29 mouse cellular contexts compared by ENCODE assay signal in genomic region chr6:91417291-91417845, GRCm38 (mm10). TPM values are rescaled to one million over a fixed set of nuclear protein-coding genes. Genes with fewer than 3 reads are reported as not detected.
DNase-seq lines count a peak whose midpoint lies in the region; ATAC-seq lines count a peak whose summit lies in the region.
"Had no signal": no experiment of that assay in that cellular context is flagged by ENCODE, and none has a peak within 500 bp of the region (broad histone marks: within the 10 kb centered on the region; RNA-seq: fewer than 3 reads in every experiment).

No protein-coding gene starts in this region.

- ATAC-seq in hindbrain, embryonic 13.5 days (ENCODE audit: low FRiP score): no peak
- ATAC-seq: CD4-positive, CD25-positive, alpha-beta regulatory T cell, adult 4 months; forebrain, embryonic 14.5 days; forebrain, postnatal 0 days; intestine, postnatal 0 days had no signal

- H3K27ac ChIP-seq in heart, embryonic 10.5 days: no peak overlapping the region
- no peak overlapping the region for H3K27ac ChIP-seq in hindbrain, embryonic 13.5 days
- H3K27ac ChIP-seq: embryonic facial prominence, embryonic 12.5 days; embryonic facial prominence, embryonic 15.5 days; heart, adult 2 months; heart, embryonic 13.5 days; hindbrain, embryonic 15.5 days had no signal

- no peak overlapping the region for H3K4me3 ChIP-seq in heart, embryonic 10.5 days
- no peak overlapping the region for H3K4me3 ChIP-seq in hindbrain, embryonic 13.5 days
- H3K4me3 ChIP-seq: embryonic facial prominence, embryonic 12.5 days; embryonic facial prominence, embryonic 15.5 days; heart, adult 2 months; heart, embryonic 13.5 days; hindbrain, embryonic 15.5 days had no signal

- H3K9ac ChIP-seq in hindbrain, embryonic 13.5 days: no peak overlapping the region
- H3K9ac ChIP-seq: embryonic facial prominence, embryonic 12.5 days; embryonic facial prominence, embryonic 15.5 days; forebrain, postnatal 0 days; heart, embryonic 13.5 days; hindbrain, embryonic 15.5 days had no signal

- no peaks in the 10 kb centered on the region for H3K36me3 ChIP-seq in heart, embryonic 10.5 days
- no peaks in the 10 kb centered on the region for H3K36me3 ChIP-seq in hindbrain, embryonic 13.5 days
- H3K36me3 ChIP-seq: embryonic facial prominence, embryonic 12.5 days; embryonic facial prominence, embryonic 15.5 days; heart, embryonic 13.5 days; hindbrain, embryonic 15.5 days had no signal

- no peaks in the 10 kb centered on the region for H3K4me1 ChIP-seq in heart, embryonic 10.5 days
- H3K4me1 ChIP-seq in hindbrain, embryonic 13.5 days (replicated peaks): no peaks in the 10 kb centered on the region
- H3K4me1 ChIP-seq: embryonic facial prominence, embryonic 12.5 days; embryonic facial prominence, embryonic 15.5 days; heart, embryonic 13.5 days; hindbrain, embryonic 15.5 days had no signal

- H3K9me3 ChIP-seq in heart, embryonic 10.5 days: no peaks in the 10 kb centered on the region
- no peaks in the 10 kb centered on the region for H3K9me3 ChIP-seq in hindbrain, embryonic 13.5 days
- H3K9me3 ChIP-seq: embryonic facial prominence, embryonic 12.5 days; embryonic facial prominence, embryonic 15.5 days; heart, embryonic 13.5 days; hindbrain, embryonic 15.5 days had no signal

- peak; percentile 31 for DNase-seq in adrenal gland, adult 2 months
- no peak for DNase-seq in adrenal gland, postnatal 10 days
- peak; percentile 68 for DNase-seq in heart, embryonic 10.5 days (ENCODE audit: low spot score)
- no peak for DNase-seq in heart, adult 8-10 months (ENCODE audit: low spot score)
- DNase-seq in adrenal gland, postnatal 25 days: peak; percentile 17
- DNase-seq: cerebellum, adult 11 months; cerebellum, adult 2 months; cerebellum, adult 9-11 months; cerebellum, postnatal 25 days; forebrain, postnatal 0 days; gastrocnemius, postnatal 25 days; heart, adult 2 months; heart, postnatal 14 days; heart, postnatal 4 days; kidney, adult 2 months had no signal

- peaks cover 72% of the 10 kb centered on the region for H3K27me3 ChIP-seq in heart, embryonic 10.5 days (ENCODE audit: insufficient read depth, poor library complexity, severe bottlenecking)
- H3K27me3 ChIP-seq in hindbrain, embryonic 13.5 days: peaks cover 71% of the 10 kb centered on the region

- 68% methylated on average over 5 of the region's 5 CpGs for WGBS in heart, embryonic 10.5 days
- WGBS in hindbrain, embryonic 13.5 days: 79% methylated on average over 5 of the region's 5 CpGs

- no peak overlapping the region for H3K4me2 ChIP-seq in hindbrain, embryonic 13.5 days
- H3K4me2 ChIP-seq: embryonic facial prominence, embryonic 12.5 days; embryonic facial prominence, embryonic 15.5 days; heart, embryonic 13.5 days; hindbrain, embryonic 15.5 days had no signal

RNA-seq across cellular contexts. Expression of gene Wnt7a, which starts 6.2 kb away (rescaled TPM):
- not detected for total RNA-seq in adrenal gland, adult 2 months (2021)
- polyA plus RNA-seq in adrenal gland, adult 2 months (2012; rRNA removed): not detected in 2 replicates
- not detected for total RNA-seq in adrenal gland, postnatal 10 days (2021)
- 0.39 and 0.70 TPM in 2 replicates for polyA plus RNA-seq in heart, embryonic 10.5 days (2016; fragmentation: Nextera tagmentation; extraction: Ambion mirVana)
- not detected for total RNA-seq in heart, adult 8-10 months (2022)
- not detected in 2 replicates for total RNA-seq in adrenal gland, postnatal 25 days (2021)
- 10.5 and 11.5 TPM in 2 replicates for polyA plus RNA-seq in hindbrain, embryonic 13.5 days (2015; fragmentation: Nextera tagmentation; extraction: Ambion mirVana)
- total RNA-seq: common myeloid progenitor, adult 5-6 weeks; gastrocnemius, adult 8-10 months; gastrocnemius, postnatal 25 days; heart, adult 2 months; MEL had no signal
- polyA plus RNA-seq: C2C12; CD4-positive, CD25-positive, alpha-beta regulatory T cell, adult 4 months; gonadal fat pad, adult 2 months; heart, adult 2 months; intestine, embryonic 14.5 days; intestine, postnatal 0 days had no signal

RNA-seq across cellular contexts. Expression of gene Chchd4, which starts 56.0 kb away (rescaled TPM):
- total RNA-seq in adrenal gland, adult 2 months (2021): 10 to 100 TPM; 16.1 to 17.8 TPM
- 4.2 and 5.1 TPM in 2 replicates for polyA plus RNA-seq in adrenal gland, adult 2 months (2012; rRNA removed)
- 10 to 100 TPM; 15.7 to 16.4 TPM for total RNA-seq in adrenal gland, postnatal 10 days (2021)
- 40.7 and 42.5 TPM in 2 replicates for polyA plus RNA-seq in heart, embryonic 10.5 days (2016; fragmentation: Nextera tagmentation; extraction: Ambion mirVana)
- total RNA-seq in heart, adult 8-10 months (2022): 10 to 100 TPM; 14.5 to 20.5 (median 16.6) TPM
- 16.5 TPM in 2 replicates for total RNA-seq in adrenal gland, postnatal 25 days (2021)
- polyA plus RNA-seq in hindbrain, embryonic 13.5 days (2015; fragmentation: Nextera tagmentation; extraction: Ambion mirVana): 29.9 and 30.4 TPM in 2 replicates

RNA-seq across cellular contexts. Expression of gene Tmem43, which starts 56.1 kb away (rescaled TPM):
- 10 to 100 TPM; 40.0 to 54.5 TPM for total RNA-seq in adrenal gland, adult 2 months (2021)
- polyA plus RNA-seq in adrenal gland, adult 2 months (2012; rRNA removed): 39.5 and 48.4 TPM in 2 replicates
- total RNA-seq in adrenal gland, postnatal 10 days (2021): 10 to 100 TPM; 25.6 to 35.3 TPM
- polyA plus RNA-seq in heart, embryonic 10.5 days (2016; fragmentation: Nextera tagmentation; extraction: Ambion mirVana): 36.7 and 41.6 TPM in 2 replicates
- total RNA-seq in heart, adult 8-10 months (2022): 10 to 100 TPM; 22.0 to 29.4 (median 26.1) TPM
- 34.5 and 42.4 TPM in 2 replicates for total RNA-seq in adrenal gland, postnatal 25 days (2021)
- 43.5 and 44.3 TPM in 2 replicates for polyA plus RNA-seq in hindbrain, embryonic 13.5 days (2015; fragmentation: Nextera tagmentation; extraction: Ambion mirVana)

Comparison
In these comparisons a context has a peak if more than half of its experiments do, and no peak if none do; other contexts are left out.
1. DNase-seq: peak in adrenal gland, adult 2 months (single experiment), heart, embryonic 10.5 days (single experiment) and adrenal gland, postnatal 25 days (single experiment); none in adrenal gland, postnatal 10 days (single experiment) and heart, adult 8-10 months (single experiment).